Mouse (Mus musculus) left cerebral cortex, adult 18-20 months (tissue): Measurements from ENCODE around the gene Urb1. TPM values are rescaled to one million over a fixed set of nuclear protein-coding genes. Genes with fewer than 3 reads are reported as not detected.

Source experiments
- DNase-seq, 2 experiments: peaks; one replicate each; pipeline ENCODE4 v3.0.0; 2021 to 2022; ENCODE audit warnings: low spot score in 2 of 2, mixed read lengths in 1 of 2
- total RNA-seq, 2 experiments: library from RNA; stranded (reverse); gene quantifications; 2 replicates each; pipeline ENCODE4 v1.2.3; 2021

Gene Urb1
- total RNA-seq, 2 experiments from 2014 or later = 14.3 to 16.4 TPM

DNA sequence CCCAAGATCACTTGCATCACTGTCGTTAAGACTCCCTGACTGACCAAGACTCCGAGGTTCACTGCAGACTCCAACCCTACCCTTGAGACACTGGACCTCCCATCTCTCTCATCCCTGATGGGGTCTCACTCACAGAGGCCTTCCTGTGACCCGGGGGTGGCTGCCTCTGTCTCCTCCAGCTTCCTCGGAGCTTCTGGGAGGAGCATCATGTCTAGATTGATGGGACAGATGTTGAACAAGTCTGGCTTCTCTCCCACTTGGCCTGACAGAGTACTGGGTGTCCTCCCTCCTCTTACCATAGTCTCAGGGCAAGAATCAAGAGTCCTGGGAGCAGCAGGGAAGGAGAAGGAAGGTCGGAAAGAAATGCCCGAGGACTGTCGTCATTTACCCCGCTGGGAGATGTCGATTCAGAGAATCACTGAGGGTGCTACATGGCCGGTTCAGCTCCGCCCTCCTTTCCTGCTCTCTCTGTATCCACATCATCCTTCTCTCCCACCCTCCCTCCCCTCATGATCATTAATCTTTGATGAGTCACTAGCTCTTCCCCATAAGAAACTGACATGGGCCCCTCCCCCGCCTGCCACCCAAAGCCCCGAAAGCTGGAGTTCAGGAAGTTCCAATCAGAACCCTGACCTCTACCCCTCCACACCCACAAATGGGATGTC, 105.9 kb downstream of the Urb1 start:
- no peak for DNase-seq

- DNase-seq = no peak
Measured at GRCm38 (mm10) chr16:90703646-90704045, 106.6 kb downstream of the Urb1 start.

GRCm38 (mm10) chr16:90701541-90701940, 108.7 kb downstream of the Urb1 start:
- no peak for DNase-seq

Other genes starting within 250 kb of the Urb1 start
- 1 to 10 TPM; 5.7 to 6.8 TPM for gene Mis18a, start 83.0 kb downstream of the Urb1 start, total RNA-seq
- gene Mrap, start 72.2 kb downstream of the Urb1 start, total RNA-seq = under 1 TPM; 0.45 to 0.74 TPM
- 1 to 10 TPM; 3.0 to 3.3 TPM for gene Eva1c, start 16.3 kb upstream of the Urb1 start, total RNA-seq
- gene Cfap298, start 124.7 kb upstream of the Urb1 start, total RNA-seq = 10 to 100 TPM; 39.8 to 48.0 TPM
- gene Synj1, start 200.9 kb upstream of the Urb1 start, total RNA-seq = 100 to 1,000 TPM; 330 to 343 TPM
- 10 to 100 TPM; 56.1 to 59.4 TPM for gene Paxbp1, start 234.1 kb upstream of the Urb1 start, total RNA-seq